Mouse (Mus musculus): ENCODE results near the gene Nup210.
"Not testable (repeated sequence)": the region's sequence is repeated elsewhere in the genome, so short reads cannot be mapped to it uniquely, and the experiment has no call there.

Nup210 gene

DNA sequence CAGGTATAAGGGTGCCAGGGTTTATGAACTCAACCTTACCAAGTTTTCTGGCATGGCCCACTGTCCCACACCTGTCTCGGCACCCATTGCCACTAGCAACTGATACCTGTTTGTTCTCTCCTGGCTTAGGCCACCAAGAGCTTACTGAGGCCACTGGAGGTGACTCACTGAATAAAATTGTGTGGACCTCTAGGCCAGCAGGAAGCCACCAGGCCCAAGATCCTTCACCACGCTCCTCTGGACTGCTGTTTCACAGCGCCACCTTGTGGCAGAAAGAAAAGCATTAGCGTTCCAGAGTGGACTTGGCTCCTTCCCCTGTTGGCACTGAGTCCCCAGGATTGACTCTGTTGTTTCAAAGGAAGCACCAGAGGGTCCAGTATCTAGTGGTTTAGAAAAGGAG lies 23.2 kb upstream of the Nup210 start:
- no peak for DNase-seq (ENCODE audit: low read depth, low spot score)

DNA sequence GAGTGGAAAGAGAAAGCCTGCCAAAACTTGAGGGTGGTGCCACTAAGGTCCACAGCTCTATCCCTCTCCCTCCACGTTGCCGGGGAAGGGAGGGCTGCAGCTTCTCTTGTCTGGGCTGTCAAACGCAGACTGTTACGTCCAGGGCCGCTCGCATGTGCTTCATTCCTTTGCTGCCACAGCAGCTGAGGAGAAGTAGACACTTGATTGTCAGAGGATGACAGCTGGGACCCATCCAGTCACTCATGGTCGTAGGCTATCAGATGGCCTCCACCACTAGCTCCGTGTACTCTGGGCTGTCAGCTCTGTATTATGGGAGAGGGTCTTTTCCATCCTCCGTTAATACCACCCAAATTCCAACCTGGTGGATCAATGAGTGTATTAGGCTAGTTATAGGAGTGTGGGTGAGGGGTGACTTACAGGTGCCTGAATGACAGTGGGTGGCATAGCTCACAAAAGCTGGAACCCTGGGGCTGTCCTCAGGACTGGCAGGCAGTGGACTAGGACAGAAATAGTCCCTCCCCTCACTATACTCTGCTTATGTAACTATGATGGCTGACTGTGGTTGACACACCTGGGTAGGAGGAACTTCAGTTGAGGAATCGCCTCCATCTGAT lies 20.8 kb upstream of the Nup210 start:
- no peak for DNase-seq (ENCODE audit: low read depth, low spot score)

DNA sequence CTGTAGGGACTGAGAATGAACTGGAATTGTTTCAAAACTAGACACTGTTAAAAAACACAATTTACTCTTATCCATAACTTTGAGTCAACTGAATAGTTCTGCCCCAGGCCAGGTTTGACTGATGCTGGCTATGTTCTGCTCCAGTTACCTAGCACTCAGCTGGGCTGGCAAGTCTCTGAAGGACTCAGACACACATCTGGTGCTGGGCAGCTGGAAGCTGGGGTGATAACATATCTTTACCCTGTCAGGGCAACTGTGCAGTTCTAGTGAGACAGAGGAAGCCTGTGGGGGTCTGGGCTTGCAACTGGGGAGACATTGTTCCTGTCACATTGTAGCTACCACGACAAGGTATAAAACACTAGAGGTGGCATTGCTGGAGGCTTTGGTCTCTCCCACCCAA lies 14.2 kb upstream of the Nup210 start:
- DNase-seq (ENCODE audit: low read depth, low spot score) = no peak

DNA sequence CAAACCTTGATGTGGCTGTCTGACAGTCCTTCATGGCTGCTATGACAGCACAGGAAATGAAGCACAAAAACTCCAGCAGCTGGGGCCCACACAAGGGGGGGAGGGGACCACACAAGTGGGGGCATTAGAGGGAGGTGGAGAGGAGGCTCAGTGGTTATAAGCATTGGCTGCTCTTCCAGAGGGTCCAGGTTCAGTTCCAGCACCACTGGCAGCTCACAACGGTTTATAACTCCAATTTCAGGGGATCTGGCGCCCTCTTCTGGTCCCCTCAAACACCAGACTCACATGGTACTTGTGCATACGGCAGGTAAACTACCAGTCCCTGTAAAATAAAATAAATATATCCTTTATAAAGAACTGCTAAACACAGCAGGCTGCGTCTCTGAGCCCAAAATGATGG lies 12.4 kb upstream of the Nup210 start:
- DNase-seq (ENCODE audit: low read depth, low spot score) = no peak

DNA sequence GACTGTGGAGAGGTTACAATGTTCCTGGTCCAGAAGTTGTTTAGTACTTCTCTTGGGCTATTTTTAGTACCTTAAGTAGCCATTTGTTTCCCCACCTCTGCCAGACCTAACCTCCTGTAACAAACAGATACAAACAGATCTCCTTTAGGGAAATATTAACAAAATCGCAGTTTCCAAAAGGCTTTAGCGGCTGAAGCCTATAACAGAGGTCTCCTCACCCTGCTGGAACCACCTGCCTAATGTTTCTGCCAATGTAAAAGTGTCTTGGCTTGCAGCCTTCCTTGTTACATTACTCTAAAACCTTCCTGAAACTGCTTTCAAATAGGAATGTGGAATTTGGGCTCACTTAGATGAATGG lies 8.6 kb upstream of the Nup210 start:
- no peak for DNase-seq (ENCODE audit: low read depth, low spot score)

DNA sequence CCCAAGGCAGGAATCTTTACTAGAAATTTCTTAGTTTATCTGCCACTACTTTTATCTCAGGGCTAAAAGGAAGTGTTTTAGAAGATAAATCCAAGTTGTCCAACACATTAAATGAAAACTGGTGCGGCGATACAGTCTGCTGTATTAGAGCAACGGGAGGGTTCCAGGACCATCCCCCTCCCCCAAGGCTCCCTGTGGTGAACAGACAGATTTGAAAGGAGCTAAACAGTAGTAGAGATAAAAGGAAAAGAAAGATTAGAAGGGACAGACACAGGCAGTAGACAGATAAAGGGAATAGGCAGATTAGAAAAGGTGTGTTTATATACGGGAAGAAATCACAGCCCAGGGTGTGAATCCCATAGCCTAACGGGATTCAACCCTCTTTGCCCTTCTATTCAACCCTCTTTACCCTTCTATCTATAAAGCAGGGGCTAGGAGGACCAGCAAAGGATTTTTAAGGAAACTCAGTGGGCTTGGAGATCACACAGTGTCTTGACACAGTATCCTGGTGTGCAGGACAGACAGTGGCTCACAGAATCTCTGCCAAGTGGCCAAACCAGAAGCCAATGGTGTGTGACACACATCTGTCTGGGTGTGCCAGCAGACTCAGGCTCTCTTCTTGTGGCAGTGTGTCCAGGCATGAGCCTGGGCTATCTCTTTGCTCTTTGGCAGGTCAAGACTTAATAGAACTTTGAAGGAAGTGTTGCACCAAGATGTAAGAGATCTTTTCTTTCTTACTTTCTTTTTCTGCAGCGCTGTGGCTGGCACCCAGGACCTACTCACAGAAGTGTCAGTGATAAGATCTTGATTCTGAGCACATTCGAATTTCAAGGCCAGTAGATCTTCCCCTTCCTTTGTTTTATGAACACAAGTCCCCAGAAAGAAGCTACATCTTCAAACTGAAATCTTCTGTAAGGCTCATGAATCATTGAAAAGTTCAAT lies 7.9 kb upstream of the Nup210 start:
- no peak for DNase-seq (ENCODE audit: low read depth, low spot score)

DNA sequence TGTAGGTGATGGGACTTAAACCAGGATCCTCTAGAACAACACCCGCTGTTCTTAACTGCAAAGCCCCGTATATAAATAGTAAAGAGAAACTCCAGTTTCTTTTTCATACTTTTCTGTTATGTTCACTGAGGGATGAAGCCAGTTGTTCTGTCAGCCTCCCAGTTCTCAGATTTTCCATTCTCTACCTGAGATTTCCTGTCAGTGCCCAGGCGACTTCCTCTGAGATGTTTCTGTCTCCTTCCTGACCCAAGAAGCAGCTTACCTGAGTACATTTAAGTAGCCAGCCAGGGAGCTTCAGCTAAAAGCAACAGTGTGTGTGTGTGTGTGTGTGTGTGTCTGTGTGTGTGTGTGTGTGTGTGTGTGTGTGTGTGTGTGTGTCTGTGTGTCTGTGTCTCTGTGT lies 6.8 kb upstream of the Nup210 start:
- no peak for DNase-seq (ENCODE audit: low read depth, low spot score)

DNA sequence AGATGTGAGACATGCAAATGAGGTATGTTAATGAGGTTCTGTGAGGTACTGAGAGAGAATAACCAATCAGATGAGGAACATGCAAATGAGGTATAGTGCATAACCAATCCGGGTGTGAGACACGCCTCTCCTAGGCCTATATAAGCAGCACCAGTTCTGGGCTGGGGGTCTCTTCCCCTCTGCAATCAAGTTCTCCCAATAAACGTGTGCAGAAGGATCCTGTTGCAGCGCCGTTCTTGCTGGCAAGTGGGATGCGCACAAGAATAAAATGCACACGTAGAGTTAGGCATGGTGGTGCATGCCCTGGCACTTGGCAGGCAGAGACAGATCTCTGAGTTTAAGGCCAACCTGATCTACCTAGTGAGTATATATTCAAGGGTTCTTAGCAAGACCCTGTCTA lies 4.5 kb upstream of the Nup210 start:
- DNase-seq (ENCODE audit: low read depth, low spot score) = not testable (repeated sequence)

DNA sequence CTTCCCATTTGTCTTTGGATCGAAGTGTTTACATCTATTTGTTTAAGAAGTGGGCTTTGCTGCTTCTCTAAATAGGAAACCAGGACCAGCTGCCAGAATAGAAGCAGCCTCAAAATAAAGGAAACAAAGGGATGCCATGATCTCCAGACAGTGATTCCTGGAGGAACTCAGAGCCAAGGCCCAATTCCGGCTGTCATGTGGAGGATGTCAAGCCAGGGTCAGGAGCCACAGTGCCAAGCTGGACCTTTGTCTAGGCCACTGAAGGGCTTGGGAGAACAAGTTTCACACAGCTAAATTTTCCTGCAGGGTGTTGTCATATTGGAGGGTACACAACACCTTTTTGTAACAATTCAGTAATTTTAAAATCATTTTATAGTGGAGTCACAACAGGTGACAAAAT lies 3.6 kb upstream of the Nup210 start:
- no peak for DNase-seq (ENCODE audit: low read depth, low spot score)

DNA sequence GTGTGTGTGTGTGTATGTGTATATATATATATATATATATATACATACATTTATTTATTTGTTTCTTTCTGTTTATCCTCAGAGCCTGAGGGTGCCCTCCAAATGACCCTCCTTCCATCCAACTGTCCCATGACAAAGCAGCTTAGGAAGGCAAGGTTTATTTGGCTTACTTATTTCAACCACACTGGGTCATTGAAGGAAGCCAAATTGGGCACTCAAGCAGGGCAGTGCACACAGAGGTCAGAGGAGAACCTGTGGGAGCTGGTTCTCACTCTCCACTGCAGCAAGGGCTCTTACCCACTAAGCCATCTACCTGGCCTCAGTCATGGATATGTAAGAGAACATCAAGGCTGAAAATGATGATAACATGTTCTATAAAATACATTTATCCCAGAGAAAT lies 1.9 kb upstream of the Nup210 start:
- DNase-seq (ENCODE audit: low read depth, low spot score) = no peak

DNA sequence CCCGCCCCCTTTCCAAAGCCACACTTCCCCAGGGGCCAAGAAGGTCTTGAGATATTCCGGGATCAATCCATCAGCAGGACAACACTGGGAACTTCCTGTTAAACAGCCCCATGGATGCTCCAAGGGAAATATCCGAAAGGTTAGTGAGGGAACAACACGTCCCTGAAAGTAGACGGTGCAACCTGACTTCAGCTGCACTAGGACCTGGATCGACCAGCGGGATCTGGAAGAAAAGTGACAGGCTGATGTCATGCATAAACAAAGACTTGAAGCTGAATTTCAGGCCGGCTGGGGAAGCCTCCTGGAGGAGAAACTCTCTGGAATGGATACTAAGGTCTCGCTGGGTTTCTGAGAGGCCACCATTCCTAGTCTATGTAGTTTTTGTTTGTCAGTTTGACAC lies 520 bp upstream of the Nup210 start:
- DNase-seq (ENCODE audit: low read depth, low spot score) = no peak

DNA sequence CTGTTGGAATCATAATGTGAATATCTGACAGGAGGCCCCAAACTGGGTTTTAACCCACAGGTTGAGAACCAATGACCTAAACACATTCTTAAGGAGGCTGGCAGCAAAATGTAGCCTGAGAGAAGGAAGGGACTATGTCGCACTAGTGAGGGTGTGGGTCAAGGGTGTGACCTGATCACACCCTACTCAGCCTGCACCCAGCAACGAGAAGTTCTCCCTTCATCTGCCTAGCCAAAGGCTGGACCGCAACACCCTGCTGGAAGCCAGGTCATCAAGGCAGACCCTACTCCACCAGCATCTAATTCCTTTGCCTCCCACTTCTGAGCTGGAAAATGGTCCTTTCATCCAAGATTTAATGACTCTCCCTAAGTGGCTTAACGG lies 776 bp downstream of the Nup210 start:
- no peak for DNase-seq (ENCODE audit: low read depth, low spot score)

DNA sequence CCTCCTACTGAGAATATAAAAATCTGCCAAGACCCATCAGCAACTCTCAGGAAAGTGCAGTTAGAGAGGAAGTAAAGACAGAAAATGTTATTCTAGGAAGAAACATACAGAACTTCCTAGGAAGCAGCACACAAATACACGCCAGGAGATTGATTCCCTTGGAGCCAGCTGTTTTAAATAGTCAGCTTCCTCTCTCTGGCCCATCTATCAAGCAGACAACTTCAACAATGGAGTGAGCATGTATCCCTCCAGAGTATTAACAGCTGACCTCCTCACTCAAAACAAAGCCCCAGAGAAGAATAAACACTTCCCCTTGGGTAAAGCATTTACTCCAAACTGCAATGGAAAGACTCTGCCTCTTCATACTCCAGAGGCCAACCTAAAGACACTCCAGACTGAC lies 1.5 kb downstream of the Nup210 start:
- DNase-seq (ENCODE audit: low read depth, low spot score) = no peak

DNA sequence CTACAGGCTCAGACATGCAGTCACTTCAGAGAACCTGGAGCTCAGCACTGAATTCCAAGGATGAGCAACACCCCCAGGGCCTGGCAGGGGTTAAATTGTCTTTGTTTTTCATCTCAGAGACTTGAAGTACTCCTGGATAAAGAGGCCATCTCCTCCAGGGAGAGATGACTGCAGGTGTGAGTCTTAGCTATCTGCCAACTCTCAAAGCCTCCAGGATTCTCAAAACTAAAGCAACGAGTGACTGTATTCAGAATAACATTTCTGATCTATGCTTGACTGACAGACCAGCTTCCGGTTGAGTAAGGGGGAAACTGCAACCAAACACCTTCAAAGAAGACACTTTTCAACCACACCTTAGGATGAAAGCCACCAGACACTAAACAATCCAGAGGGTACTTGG lies 1.9 kb downstream of the Nup210 start:
- no peak for DNase-seq (ENCODE audit: low read depth, low spot score)

DNA sequence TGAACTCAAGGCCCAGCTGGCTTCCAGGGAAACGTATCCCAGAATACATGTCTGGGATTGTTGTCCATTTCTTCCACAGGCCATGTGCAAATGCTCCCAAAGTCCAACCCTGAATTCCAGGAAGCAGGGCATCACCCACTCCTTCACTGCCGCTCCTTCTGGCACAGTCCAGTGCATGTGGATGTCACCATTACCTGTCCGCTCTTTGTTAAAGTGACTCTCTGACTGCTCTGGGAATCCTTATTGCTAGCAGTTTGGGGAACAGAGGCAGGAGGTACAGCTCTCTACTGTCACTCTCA lies 4.7 kb downstream of the Nup210 start:
- DNase-seq (ENCODE audit: low read depth, low spot score) = no peak

DNA sequence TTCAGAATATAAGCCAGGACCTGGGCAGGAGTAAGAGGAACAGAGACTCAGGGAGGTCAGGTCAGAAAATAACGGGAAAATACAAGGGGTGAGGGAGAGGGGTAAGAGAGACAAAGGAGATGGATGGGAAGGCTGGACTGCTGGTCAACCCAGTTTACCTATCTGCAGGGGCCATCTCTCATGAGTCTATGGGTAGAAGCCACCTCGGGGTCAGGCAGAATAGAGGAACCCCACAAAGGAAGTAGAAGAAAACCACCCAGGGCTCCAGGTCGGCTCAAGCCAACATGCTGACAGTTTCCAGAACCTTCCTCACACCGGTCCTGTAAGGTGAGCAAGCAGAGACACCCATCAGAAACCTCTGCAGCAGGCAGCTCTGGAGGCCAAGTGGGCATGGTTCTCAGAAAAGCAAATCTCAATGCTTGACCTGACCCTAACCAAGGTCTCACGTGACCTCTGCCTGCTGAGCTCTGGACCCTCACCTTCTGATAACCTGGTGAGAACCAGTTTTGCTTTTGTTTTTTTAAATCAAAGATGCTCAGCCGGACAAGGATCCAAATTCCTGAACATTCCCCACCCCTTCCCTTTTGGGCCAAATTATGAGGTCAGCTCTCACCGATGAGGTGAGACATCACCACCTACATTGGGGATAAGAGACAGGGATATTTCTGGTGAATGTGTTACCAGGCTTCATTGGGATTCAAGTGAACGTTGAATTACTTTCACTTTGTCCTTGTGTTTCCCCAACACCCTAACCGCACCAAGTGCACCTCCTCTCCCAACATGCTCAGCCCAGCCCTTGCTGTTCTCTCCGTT lies 5.3 kb downstream of the Nup210 start:
- no peak for DNase-seq (ENCODE audit: low read depth, low spot score)

DNA sequence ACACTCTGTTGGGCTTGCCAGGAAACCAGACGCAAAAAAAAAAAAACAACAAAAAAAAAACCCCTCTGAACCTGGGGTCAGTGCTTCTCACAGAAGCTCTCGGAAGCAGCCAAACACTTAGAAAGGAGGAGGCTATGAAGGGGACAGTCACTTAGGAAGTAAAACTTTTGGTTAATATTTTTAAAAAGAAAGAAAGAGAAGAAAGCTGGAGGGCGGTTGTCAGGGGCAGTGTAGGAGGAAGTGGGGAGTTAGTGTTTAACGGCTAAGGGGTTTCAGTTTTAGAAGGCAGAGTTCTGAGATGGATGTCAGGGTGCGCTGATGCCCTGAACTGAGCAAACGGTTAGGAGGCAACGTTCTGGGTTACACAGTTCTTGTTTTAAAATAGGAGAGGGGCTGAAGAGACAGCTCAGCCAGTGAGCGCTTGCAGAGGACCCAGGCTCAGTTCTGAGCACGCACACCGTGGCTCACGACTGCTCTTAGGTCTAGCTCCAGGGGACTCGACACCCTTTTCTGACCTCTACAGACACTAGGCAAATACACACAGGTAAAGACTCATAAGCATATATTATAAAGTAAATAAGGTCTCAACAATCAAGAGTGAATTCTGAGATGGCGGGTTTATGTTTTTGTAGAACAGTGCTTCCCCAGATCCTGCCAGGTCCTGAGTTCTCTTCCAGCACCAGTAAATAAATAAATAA lies 6.2 kb downstream of the Nup210 start:
- no peak for DNase-seq (ENCODE audit: low read depth, low spot score)

DNA sequence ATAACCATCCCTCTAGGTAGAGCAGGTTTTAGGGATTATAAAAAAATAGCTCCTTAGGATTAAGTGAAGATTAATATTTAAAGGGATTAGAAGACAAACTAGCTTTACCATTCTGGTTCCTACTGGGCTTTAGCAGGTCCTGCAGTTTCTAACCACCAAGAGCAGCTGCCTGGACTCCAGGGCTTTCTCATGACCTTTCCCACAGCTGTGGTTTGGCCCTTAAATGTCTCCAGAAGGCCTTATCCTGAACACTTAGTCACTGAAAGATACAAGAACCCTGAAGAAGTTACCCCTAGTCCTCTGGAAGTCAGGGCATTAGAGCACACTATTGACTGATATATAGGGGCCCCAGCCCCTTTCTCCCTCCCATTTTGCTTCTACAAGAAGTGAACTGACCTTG lies 7.1 kb downstream of the Nup210 start:
- no peak for DNase-seq (ENCODE audit: low read depth, low spot score)

DNA sequence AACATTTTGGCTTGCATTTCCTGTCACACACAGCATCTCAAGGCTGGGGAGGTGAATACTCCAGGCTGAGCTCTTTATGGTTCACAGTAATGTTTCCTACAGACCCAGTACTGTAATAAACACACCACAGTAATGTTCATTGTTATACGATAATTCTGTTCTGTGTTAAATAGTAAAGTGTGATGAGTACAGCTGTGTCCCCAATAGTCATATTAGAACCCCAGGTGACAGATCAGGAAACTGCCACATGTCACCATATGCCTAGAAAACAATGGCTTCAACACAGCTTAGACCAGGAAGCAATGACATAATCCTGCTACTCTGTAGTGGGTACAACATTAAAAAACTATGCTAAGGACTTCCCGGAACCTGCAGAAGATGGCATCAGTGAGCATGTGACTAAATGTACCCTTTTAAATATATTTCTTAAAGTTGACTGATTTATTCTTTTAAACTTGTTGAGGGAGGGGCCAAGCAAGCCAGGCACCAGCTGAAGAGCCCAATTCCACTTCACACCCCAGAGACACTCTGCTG lies 7.6 kb downstream of the Nup210 start:
- no peak for DNase-seq (ENCODE audit: low read depth, low spot score)

DNA sequence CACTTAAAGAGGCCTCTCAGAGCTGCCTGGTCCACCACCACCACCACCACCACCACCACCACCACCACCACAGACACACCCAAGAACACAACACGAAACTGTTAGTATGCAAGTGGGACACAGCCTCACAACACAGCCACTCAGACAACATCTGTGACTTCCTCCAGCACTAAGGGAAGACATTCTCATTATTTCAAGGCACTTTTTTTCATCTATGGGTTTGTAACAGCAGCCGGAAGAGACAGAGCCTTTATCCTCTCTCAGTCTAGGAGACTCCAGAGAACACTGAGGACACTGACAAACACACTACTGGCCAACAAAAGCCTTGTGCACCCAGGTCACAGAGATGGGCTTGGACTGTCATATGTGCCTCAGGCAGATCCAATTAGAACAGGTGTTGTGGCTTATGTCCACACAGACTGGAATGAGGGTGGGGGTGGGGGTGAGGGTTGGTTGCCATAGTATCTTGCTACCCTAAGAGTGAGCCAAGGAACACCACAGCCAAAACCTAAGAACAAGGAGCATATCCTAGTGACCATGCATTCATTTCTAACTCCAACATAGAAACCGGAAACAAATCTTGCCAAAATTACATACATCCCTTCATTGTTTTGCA lies 8.2 kb downstream of the Nup210 start:
- DNase-seq (ENCODE audit: low read depth, low spot score) = no peak

DNA sequence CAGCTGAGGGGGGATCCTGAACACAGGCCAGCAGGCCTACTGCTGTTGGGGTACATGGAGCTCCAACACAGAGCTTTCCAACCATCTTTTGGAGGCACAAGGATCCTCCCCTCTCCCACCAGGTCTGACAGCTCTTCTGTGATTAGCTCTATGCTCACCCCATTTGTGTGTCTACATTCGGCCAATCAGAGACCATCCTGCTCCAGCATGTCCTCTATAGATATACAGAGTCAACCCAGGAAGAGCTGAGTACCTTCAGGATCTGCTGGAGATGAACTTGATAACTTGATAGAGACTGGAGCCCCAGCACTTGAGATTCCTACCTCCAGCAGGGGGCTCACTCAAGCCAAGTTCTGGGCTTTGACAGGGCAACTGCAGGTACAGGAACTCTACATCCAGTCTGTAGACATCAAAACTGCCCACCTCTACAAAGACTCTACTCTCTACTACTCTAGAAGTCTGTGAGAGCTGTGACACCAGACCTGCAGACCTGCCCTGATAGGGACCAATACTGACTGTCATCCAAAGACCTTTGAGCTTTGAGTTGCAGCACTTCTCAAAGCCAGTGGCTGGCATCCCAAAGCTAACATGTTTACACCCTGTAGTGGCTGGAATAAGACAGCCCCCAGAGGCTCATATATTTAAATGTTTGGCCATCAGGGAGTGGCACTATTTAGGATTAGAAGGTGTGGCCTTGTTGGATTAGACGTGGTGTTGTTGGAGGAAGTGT lies 11.1 kb downstream of the Nup210 start:
- no peak for DNase-seq (ENCODE audit: low read depth, low spot score)

Data from retina, adult 2 months (tissue).